Mouse (Mus musculus): ENCODE data around the gene Kif21b. TPM values are rescaled to one million over a fixed set of nuclear protein-coding genes. Genes with fewer than 3 reads are reported as not detected.

The Kif21b gene
- polyA plus RNA-seq, 1 experiment from 2014 or later = 0.85 TPM

DNA sequence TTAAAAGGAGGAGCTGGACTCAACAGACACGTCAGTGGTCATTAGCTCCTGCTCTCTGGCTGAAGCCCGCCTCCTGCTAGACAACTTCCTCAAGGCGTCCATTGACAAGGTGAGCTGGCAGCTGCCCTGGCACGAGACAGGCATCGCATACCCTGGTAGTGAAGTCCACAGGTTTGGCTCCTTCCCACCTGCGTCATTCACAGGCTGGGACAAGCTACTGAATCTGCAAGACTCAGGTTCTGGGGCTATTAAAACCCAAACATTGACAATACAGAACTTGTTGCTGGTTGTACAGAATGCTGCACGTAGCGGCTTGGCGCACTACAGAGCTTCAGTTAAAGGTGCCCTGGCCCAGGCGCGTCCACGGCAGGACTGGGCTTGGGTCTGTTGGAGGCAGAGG is 29.1 kb downstream of the Kif21b start:
- H3K36me3 ChIP-seq (ENCODE audit: insufficient read depth, low read length) = no peaks in the 10 kb centered on the region
- 85% methylated on average over 12 of the region's 12 CpGs for WGBS
- no peaks in the 10 kb centered on the region for H3K4me1 ChIP-seq (ENCODE audit: insufficient read depth, low read depth, low read length)
- no peak for TF ChIP-seq EP300 (IDR thresholded peaks at IDR 0.05)
- no peak for TF ChIP-seq CTCF (IDR thresholded peaks at IDR 0.05)
- H3K9ac ChIP-seq (replicated peaks; ENCODE audit: low read depth) = no peak overlapping the region
- no peak overlapping the region for H3K4me3 ChIP-seq (ENCODE audit: low read depth, low read length)
- H3K9me3 ChIP-seq (ENCODE audit: low read length) = no peaks in the 10 kb centered on the region
- ATAC-seq = no peak
- no peak overlapping the region for H3K4me2 ChIP-seq (replicated peaks; ENCODE audit: low read depth, low read length)
- H3K27ac ChIP-seq (ENCODE audit: low read length) = no peak overlapping the region
- H3K27me3 ChIP-seq (replicated peaks; ENCODE audit: insufficient read depth, low read length) = no peaks in the 10 kb centered on the region
- no peak for DNase-seq (ENCODE audit: low spot score)

DNA sequence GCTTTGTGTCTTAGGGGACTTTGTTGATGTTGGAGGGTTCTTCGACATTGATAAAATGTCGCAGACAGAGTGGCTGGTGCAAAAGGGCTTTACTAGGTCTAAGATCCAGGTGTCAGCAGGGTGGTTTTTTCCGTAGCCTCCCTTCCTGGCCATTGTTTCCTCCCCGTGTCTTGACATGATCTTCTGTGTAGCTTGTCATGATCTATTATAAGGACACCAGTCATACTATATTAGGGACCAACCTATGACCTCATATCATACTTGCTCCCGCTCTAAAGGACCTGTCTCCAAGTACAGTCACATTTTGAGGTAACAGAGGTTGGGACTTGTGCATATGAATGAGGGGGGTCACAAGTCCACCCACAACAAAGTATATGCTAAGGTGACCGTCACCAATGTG is 29.7 kb downstream of the Kif21b start:
- H3K36me3 ChIP-seq (ENCODE audit: insufficient read depth, low read length) = no peaks in the 10 kb centered on the region
- no peak overlapping the region for H3K4me2 ChIP-seq (replicated peaks; ENCODE audit: low read depth, low read length)
- no peak overlapping the region for H3K27ac ChIP-seq (ENCODE audit: low read length)
- TF ChIP-seq CTCF (IDR thresholded peaks at IDR 0.05) (no peak), EP300 (IDR thresholded peaks at IDR 0.05) (no peak)
- no peaks in the 10 kb centered on the region for H3K9me3 ChIP-seq (ENCODE audit: low read length)
- no peak overlapping the region for H3K4me3 ChIP-seq (ENCODE audit: low read depth, low read length)
- no peaks in the 10 kb centered on the region for H3K4me1 ChIP-seq (ENCODE audit: insufficient read depth, low read depth, low read length)
- WGBS = 84% methylated on average over 6 of the region's 6 CpGs
- ATAC-seq (no peak), DNase-seq (ENCODE audit: low spot score) (no peak)
- no peak overlapping the region for H3K9ac ChIP-seq (replicated peaks; ENCODE audit: low read depth)
- H3K27me3 ChIP-seq (replicated peaks; ENCODE audit: insufficient read depth, low read length) = no peaks in the 10 kb centered on the region

- no peaks in the 10 kb centered on the region for H3K27me3 ChIP-seq (replicated peaks; ENCODE audit: insufficient read depth, low read length)
- no peaks in the 10 kb centered on the region for H3K36me3 ChIP-seq (ENCODE audit: insufficient read depth, low read length)
- H3K27ac ChIP-seq (ENCODE audit: low read length) = no peak overlapping the region
- no peak for ATAC-seq
- H3K4me1 ChIP-seq (ENCODE audit: insufficient read depth, low read depth, low read length) = no peaks in the 10 kb centered on the region
- no peak for DNase-seq (ENCODE audit: low spot score)
- WGBS = 86% methylated on average over 7 of the region's 7 CpGs
- no peaks in the 10 kb centered on the region for H3K9me3 ChIP-seq (ENCODE audit: low read length)
- no peak overlapping the region for H3K4me3 ChIP-seq (ENCODE audit: low read depth, low read length)
- TF ChIP-seq EP300 (IDR thresholded peaks at IDR 0.05) (no peak), CTCF (IDR thresholded peaks at IDR 0.05) (no peak)
- no peak overlapping the region for H3K4me2 ChIP-seq (replicated peaks; ENCODE audit: low read depth, low read length)
- no peak overlapping the region for H3K9ac ChIP-seq (replicated peaks; ENCODE audit: low read depth)
These were observed 30.2 kb downstream of the Kif21b start for GRCm38 (mm10) chr1:136161333-136161921.

GRCm38 (mm10) chr1:136165436-136165835 is 34.2 kb downstream of the Kif21b start:
- TF ChIP-seq EP300 (IDR thresholded peaks at IDR 0.05) (no peak), CTCF (IDR thresholded peaks at IDR 0.05) (no peak)
- 64% methylated on average over 2 of the region's 2 CpGs for WGBS
- H3K9ac ChIP-seq (replicated peaks; ENCODE audit: low read depth) = no peak overlapping the region
- no peak overlapping the region for H3K4me3 ChIP-seq (ENCODE audit: low read depth, low read length)
- no peak overlapping the region for H3K4me2 ChIP-seq (replicated peaks; ENCODE audit: low read depth, low read length)
- H3K9me3 ChIP-seq (ENCODE audit: low read length) = no peaks in the 10 kb centered on the region
- DNase-seq (ENCODE audit: low spot score) (no peak), ATAC-seq (no peak)
- no peaks in the 10 kb centered on the region for H3K36me3 ChIP-seq (ENCODE audit: insufficient read depth, low read length)
- no peak overlapping the region for H3K27ac ChIP-seq (ENCODE audit: low read length)
- H3K27me3 ChIP-seq (replicated peaks; ENCODE audit: insufficient read depth, low read length) = no peaks in the 10 kb centered on the region
- H3K4me1 ChIP-seq (ENCODE audit: insufficient read depth, low read depth, low read length) = no peaks in the 10 kb centered on the region

GRCm38 (mm10) chr1:136167657-136168056 is 36.5 kb downstream of the Kif21b start:
- H3K4me2 ChIP-seq (replicated peaks; ENCODE audit: low read depth, low read length) = no peak overlapping the region
- H3K9ac ChIP-seq (replicated peaks; ENCODE audit: low read depth) = no peak overlapping the region
- no peaks in the 10 kb centered on the region for H3K4me1 ChIP-seq (ENCODE audit: insufficient read depth, low read depth, low read length)
- TF ChIP-seq EP300 (IDR thresholded peaks at IDR 0.05) (no peak), CTCF (IDR thresholded peaks at IDR 0.05) (peak; percentile 70)
- ATAC-seq (no peak), DNase-seq (ENCODE audit: low spot score) (peak; percentile 56)
- no peaks in the 10 kb centered on the region for H3K27me3 ChIP-seq (replicated peaks; ENCODE audit: insufficient read depth, low read length)
- H3K9me3 ChIP-seq (ENCODE audit: low read length) = no peaks in the 10 kb centered on the region
- no peaks in the 10 kb centered on the region for H3K36me3 ChIP-seq (ENCODE audit: insufficient read depth, low read length)
- H3K4me3 ChIP-seq (ENCODE audit: low read depth, low read length) = no peak overlapping the region
- 67% methylated on average over 8 of the region's 8 CpGs for WGBS
- no peak overlapping the region for H3K27ac ChIP-seq (ENCODE audit: low read length)

GRCm38 (mm10) chr1:136170109-136170508 is 38.9 kb downstream of the Kif21b start:
- ATAC-seq (peak; percentile 85), DNase-seq (ENCODE audit: low spot score) (peak; percentile 88)
- no peak overlapping the region for H3K9ac ChIP-seq (replicated peaks; ENCODE audit: low read depth)
- H3K27me3 ChIP-seq (replicated peaks; ENCODE audit: insufficient read depth, low read length) = no peaks in the 10 kb centered on the region
- no peaks in the 10 kb centered on the region; the same call in 1 of the 2 replicates for H3K4me1 ChIP-seq (ENCODE audit: insufficient read depth, low read depth, low read length)
- H3K4me2 ChIP-seq (replicated peaks; ENCODE audit: low read depth, low read length) = no peak overlapping the region
- TF ChIP-seq CTCF (IDR thresholded peaks at IDR 0.05) = peak; percentile 98
- TF ChIP-seq EP300 (IDR thresholded peaks at IDR 0.05) = no peak
- no peak overlapping the region for H3K27ac ChIP-seq (ENCODE audit: low read length)
- no peak overlapping the region for H3K4me3 ChIP-seq (ENCODE audit: low read depth, low read length)
- 7% methylated on average over 5 of the region's 5 CpGs for WGBS
- H3K9me3 ChIP-seq (ENCODE audit: low read length) = no peaks in the 10 kb centered on the region
- H3K36me3 ChIP-seq (ENCODE audit: insufficient read depth, low read length) = no peaks in the 10 kb centered on the region

DNA sequence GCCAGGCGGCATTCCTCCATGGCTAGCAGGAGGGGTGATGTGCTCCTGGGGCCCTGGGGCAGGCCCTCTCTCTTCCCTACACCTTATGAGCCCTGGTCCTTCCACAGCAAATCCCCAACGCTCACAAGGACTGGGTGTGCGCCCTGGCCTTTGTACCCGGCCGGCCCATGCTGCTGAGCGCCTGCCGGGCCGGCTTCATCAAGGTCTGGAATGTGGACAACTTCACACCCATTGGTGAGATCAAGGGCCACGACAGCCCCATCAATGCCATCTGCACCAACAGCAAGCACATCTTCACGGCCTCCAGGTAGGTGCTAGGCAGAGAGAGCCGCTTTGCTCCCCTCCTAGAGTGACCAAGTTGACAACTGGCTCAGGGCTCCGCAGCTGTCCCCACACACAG is 41.5 kb downstream of the Kif21b start:
- no peak for TF ChIP-seq CTCF (IDR thresholded peaks at IDR 0.05)
- TF ChIP-seq EP300 (IDR thresholded peaks at IDR 0.05) = no peak
- ATAC-seq (no peak), DNase-seq (ENCODE audit: low spot score) (no peak)
- Histone ChIP-seq H3K36me3 (ENCODE audit: insufficient read depth, low read length) (no peaks in the 10 kb centered on the region), H3K4me1 (ENCODE audit: insufficient read depth, low read depth, low read length) (no peaks in the 10 kb centered on the region; the same call in 1 of the 2 replicates), H3K9me3 (ENCODE audit: low read length) (no peaks in the 10 kb centered on the region), H3K27ac (ENCODE audit: low read length) (no peak overlapping the region), H3K4me2 (replicated peaks; ENCODE audit: low read depth, low read length) (no peak overlapping the region), H3K27me3 (replicated peaks; ENCODE audit: insufficient read depth, low read length) (no peaks in the 10 kb centered on the region), H3K9ac (replicated peaks; ENCODE audit: low read depth) (no peak overlapping the region), H3K4me3 (ENCODE audit: low read depth, low read length) (no peak overlapping the region)
- WGBS = 70% methylated on average over 12 of the region's 12 CpGs
